Mouse (Mus musculus) Patski (cell line): ENCODE results near the gene Metrnl. TPM values are rescaled to one million over a fixed set of nuclear protein-coding genes. Genes with fewer than 3 reads are reported as not detected.

Experiments
- ATAC-seq: fragments of 100-300 bp; one replicate; pipeline ENCODE4 v1.8.0; 2021
- CTCF ChIA-PET: fragments of 350-600 bp; sonication (Branson Sonifier 250); formaldehyde crosslinking; loops from one replicate; lab custom pipeline; 2022; ENCODE audit warnings: inconsistent platforms; lab: Charles Lee
- POLR2A ChIA-PET: fragments of 350-600 bp; sonication (Branson Sonifier 250); formaldehyde crosslinking; loops from one replicate; lab custom pipeline; 2022; ENCODE audit warnings: antibody characterized with exemption, inconsistent platforms; lab: Charles Lee
- DNase-seq: peaks from one replicate; pipeline ENCODE4 v3.0.0-alpha.2; 2011; ENCODE audit warnings: low read depth, low spot score
- H3K27me3 ChIP-seq: fragments of 371-371 bp; one replicate; pipeline ENCODE4 v1.5.1; 2021
- CTCF ChIP-seq: fragments of 100-300 bp; IDR thresholded peaks from one replicate; pipeline ENCODE4 v1.5.1; 2021
- in situ Hi-C: fragments of 300-500 bp; cut with MboI; formaldehyde crosslinking; loops from 3 replicates; pipeline ENCODE4 v1.11.1; 2018; ENCODE audit warnings: low pct_unique_long_range_greater_than_20kb, mixed read lengths
- polyA plus RNA-seq: library from polyadenylated mRNA; unstranded; gene quantifications from one replicate; pipeline ENCODE4 v1.2.3, GENCODE M21; 2021

Gene Metrnl
- polyA plus RNA-seq, 1 experiment from 2014 or later = 89.5 TPM

DNA sequence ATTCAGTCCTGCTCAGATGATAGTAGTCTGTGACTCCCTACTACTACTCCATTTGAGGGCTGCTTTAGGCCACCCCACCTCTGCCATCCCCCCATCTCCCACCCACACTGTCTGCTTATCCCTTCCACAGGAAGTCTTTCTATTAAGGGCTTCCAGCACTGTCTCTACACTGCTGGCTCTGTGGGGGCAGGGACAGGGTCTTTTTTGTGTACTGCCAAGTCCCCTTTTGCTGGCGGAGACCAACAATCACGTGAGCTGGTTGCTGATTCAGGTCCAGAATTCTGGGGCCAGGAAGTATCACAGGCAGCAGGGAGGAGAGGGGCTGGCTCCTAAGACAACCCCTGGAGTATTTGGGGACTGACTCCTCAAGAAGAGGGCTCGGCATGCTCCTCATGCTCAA, 18.1 kb upstream of the Metrnl start:
- in situ Hi-C loops = no loop called here
- CTCF ChIA-PET = no interaction called here
- ATAC-seq = no peak
- POLR2A ChIA-PET = no interaction called here
- H3K27me3 ChIP-seq = no peaks in the 10 kb centered on the region
- no peak for DNase-seq
- TF ChIP-seq CTCF = no peak

DNA sequence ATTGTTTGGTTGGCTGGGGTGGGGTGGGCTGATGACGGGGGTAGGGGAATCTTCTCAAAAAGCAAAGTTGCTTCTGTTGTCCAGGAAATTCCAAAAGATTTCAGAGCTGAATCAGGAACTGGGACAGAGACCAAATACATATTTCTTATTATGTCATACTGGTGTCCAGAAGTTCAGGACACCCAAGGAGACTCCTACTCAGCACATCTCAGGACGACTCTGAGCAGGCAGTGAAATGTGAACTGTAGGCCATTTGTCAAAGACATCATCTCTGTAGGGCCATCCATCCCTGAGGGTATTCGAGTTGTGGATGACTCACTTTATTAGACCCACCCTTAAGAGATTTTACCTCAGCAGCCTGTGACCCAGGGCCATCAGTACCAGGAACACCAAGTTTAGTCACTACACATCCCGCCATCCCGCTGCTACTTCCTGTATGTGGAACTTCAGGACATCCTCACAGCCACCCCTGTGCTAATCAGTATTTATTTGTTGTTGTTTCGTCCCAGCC, 15.8 kb upstream of the Metrnl start:
- no peak for TF ChIP-seq CTCF
- no peak for DNase-seq
- no peak for ATAC-seq
- in situ Hi-C loops = no loop called here
- CTCF ChIA-PET = interaction anchor here (1.8 kb wide), 1 partner anchor 16 kb away, joined by 6 read pairs; the partner anchor contains the start of gene Metrnl
- no peaks in the 10 kb centered on the region for H3K27me3 ChIP-seq
- POLR2A ChIA-PET = no interaction called here

DNA sequence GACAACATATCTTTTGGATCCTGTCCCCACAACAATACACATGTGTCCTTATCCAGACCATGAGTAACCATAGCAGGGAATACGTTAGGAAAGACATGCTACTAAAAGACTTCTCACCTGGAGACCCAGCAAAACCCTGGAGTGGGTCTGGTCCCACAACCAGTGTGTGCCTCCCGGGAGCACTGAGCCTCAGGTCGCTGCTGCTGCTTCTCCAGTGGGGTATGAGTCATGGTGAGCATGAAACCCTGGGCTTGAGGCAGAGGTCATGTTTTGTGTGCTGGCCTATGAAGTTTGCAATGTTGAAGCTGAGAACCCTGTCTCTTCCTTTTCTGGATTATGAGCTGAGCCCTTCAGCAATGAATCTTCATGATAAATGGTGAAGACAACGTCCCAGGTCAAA, 15.3 kb upstream of the Metrnl start:
- no peak for TF ChIP-seq CTCF
- H3K27me3 ChIP-seq = no peaks in the 10 kb centered on the region
- POLR2A ChIA-PET = no interaction called here
- no peak for ATAC-seq
- no peak for DNase-seq
- CTCF ChIA-PET = interaction anchor here (1.3 to 1.8 kb wide), 2 partner anchors 10 to 16 kb away, joined by 5 to 6 read pairs; partner anchors contain the start of gene Metrnl
- in situ Hi-C loops = no loop called here

DNA sequence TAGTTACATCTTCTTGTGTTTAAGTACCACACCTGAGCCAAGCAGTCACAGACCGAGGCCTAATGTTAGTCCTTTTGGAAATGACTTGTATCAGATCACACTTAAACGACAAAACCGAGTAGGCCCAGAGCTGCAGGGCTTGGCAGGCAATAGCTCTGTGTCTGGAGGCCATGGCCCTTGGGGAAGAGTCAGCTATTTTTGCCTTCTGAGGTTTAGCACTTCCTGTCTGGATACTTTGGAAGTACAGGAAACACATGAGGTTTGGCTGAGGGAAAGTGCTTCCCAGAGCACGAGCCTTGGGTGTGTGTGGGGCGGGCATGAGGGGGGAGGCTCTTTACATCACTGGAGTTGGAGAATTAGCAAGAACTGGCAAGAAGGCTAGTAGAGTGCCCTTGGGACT, 14.7 kb upstream of the Metrnl start:
- in situ Hi-C loops = no loop called here
- POLR2A ChIA-PET = no interaction called here
- no peaks in the 10 kb centered on the region for H3K27me3 ChIP-seq
- DNase-seq = no peak
- CTCF ChIA-PET = interaction anchor here (1.3 to 1.8 kb wide), 2 partner anchors 10 to 15 kb away, joined by 5 to 6 read pairs; partner anchors contain the start of gene Metrnl
- TF ChIP-seq CTCF = no peak
- no peak for ATAC-seq

DNA sequence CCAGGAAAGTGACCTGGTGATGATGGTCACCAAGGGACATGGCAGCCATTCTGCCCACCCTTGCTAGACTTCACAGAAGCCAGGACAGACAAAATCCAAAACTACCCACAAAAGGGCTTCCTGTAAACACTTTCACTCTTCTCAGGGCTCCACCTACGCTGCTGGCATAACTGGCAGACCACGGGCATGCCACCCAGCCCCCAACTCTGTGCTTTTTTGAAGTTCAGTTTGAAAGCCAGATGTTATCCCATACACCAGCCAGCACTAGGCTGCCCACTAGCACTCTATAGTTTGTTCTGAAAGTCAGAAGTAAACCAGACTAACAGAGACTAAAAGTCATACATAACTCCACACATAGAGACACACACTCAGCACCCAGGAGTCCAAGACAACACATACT, 13.3 kb upstream of the Metrnl start:
- DNase-seq (no peak), ATAC-seq (no peak)
- in situ Hi-C loops = no loop called here
- H3K27me3 ChIP-seq = no peaks in the 10 kb centered on the region
- CTCF ChIA-PET = no interaction called here
- TF ChIP-seq CTCF = no peak
- POLR2A ChIA-PET = no interaction called here

DNA sequence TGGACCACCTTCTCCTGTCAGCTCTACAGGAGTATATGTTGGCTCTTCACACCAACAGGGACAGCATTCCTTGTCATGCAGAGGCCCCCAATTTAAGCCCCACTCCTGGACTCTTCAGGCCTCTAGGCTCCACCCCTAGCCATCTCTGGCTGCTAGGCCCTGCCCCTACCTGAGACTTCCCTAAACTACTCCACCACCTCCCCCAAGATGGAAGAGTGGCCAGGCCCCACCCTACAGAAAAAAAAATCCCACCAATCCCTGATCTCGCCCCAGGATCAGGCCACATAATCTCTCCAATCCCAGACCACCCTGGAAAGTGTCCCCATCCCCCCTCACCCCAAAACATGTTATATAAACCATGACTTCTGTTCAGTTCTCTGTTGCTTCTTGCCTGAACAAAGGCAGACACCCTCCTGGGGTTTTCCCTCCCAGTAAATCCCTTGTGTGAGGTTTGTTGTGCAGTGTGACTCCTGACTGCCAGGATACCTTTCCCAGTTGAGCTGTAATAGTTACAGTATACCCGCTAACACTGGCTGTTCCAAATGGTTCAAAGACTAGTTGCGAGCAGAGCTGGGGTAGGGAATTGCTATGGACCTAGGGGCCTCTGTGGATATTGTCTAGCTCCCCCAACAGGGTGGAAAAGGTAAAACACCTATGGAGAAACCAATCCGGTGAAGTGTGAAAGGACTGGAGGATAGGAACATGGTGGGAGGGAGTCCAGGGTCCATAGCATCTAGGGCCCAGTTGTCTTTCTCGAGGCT, 5.9 kb upstream of the Metrnl start:
- DNase-seq (no peak), ATAC-seq (no peak)
- TF ChIP-seq CTCF = no peak
- no peaks in the 10 kb centered on the region for H3K27me3 ChIP-seq
- ChIA-PET CTCF (interaction anchor here (0.7 to 1.7 kb wide), 3 partner anchors 9 to 110 kb away, joined by 3 to 5 read pairs (median 3); partner anchors contain the start of gene B3gntl1), POLR2A (interaction anchor here (0.6 kb wide), 1 partner anchor 28 kb away, joined by 9 read pairs; no protein-coding TSS in a partner anchor)
- in situ Hi-C loops = no loop called here

DNA sequence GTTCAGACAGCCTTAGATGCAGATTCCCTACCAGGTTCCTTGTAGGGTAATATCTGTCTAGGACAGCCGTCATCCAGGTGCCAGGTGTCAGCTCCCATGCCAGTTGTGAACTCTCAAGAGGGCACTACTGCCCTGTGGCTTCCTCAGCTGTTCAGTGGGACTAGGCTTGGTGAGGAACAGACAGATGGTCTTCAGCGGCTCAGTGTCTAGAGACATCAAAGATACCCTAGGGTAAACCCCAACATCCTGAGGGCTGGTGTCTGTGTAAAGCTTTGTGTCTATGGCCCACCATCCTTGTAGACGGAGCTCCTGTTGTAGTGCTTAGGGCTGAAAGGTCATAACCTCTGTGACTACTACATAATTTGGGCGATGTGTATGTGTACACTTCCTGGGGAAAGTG, 4.1 kb upstream of the Metrnl start:
- no peaks in the 10 kb centered on the region for H3K27me3 ChIP-seq
- ChIA-PET CTCF (interaction anchor here (1.6 to 1.7 kb wide), 2 partner anchors 10 to 21 kb away, joined by 4 to 5 read pairs; no protein-coding TSS in a partner anchor), POLR2A (no interaction called here)
- no peak for ATAC-seq
- no peak for DNase-seq
- TF ChIP-seq CTCF = no peak
- in situ Hi-C loops = no loop called here

DNA sequence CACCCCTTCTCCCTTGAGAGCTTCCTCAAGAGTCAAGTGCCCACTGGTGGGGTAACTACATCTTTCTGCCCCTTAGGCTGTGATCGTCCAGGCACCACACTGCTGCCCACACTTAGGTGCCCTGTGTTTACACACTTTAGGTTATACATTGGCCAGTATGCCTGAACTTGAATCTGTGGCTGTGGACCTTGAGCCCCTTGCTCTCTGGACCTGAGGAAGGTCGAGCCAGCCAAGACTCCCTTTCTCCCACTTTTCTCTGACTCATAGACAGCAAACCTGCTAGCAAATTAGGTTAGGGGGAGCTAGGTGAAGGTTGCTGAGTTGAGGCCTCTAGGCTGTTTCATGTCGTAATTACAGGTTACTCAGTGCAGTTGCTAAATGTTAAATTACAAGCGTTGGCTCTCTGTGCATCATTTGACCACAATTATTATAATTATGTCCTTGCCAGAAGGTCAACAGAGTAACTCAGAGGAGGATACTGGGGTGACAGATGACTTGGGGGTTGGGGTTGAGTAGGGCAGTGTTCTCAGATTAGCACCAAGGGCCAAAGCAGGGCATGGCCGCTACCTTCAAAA, 2.9 kb upstream of the Metrnl start:
- ChIA-PET POLR2A (no interaction called here), CTCF (no interaction called here)
- no peak for TF ChIP-seq CTCF
- no peak for ATAC-seq
- no peaks in the 10 kb centered on the region for H3K27me3 ChIP-seq
- DNase-seq = no peak
- in situ Hi-C loops = no loop called here

DNA sequence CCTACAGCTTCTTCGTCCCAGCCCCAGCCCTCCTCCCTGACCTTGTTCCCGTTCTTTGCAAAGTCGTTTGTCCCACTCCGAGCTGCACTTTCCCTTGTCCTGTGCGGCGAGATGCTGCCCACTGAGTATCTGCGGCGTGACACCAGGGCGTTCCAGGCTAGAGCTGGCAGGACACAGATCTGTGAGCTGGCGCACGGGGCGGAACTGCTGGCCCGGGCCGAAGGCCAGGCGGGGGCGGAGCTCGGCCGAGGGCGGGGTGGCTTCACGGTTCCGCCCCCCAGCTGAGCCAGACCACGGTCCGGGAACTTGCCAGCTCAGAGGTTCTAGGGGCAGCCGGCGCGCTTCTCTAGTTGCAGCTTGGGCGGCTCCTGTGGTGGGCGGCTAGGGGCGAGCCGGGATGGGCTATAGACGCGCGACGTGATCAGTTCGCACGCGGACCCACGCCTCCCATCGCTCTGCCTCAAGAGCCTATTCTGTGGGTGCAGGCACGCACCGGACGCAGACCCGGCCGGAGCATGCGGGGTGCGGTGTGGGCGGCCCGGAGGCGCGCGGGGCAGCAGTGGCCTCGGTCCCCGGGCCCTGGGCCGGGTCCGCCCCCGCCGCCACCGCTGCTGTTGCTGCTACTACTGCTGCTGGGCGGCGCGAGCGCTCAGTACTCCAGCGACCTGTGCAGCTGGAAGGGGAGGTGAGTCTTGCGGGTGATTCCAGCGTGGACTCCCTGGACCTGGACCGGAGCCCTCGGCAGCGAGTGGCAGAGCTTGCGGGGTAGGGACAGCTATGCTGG, 959 bp downstream of the Metrnl start:
- no peak for TF ChIP-seq CTCF
- CTCF ChIA-PET = interaction anchor here (1.1 to 2.0 kb wide), 6 partner anchors 15 to 106 kb away, joined by 3 to 6 read pairs (median 5); no protein-coding TSS in a partner anchor
- peak; percentile 64 for DNase-seq
- in situ Hi-C loops = no loop called here
- POLR2A ChIA-PET = interaction anchor here (0.8 to 4.3 kb wide), 7 partner anchors 11 to 104 kb away, joined by 3 to 16 read pairs (median 3); partner anchors contain the start of gene B3gntl1
- peak; percentile 80 for ATAC-seq
- no peaks in the 10 kb centered on the region for H3K27me3 ChIP-seq
